Mouse (Mus musculus) ES-E14 (cell line): Measurements from ENCODE around the gene Eci1. TPM values are rescaled to one million over a fixed set of nuclear protein-coding genes. Genes with fewer than 3 reads are reported as not detected.

Experiments used
- DNase-seq: peaks from one replicate; pipeline ENCODE4 v3.0.0-alpha.2; 2013; ENCODE audit warnings: low read depth, low spot score
- H3K27ac ChIP-seq: 2 replicates; pipeline ENCODE4 v1.5.1; 2012; ENCODE audit warnings: low read depth, mild to moderate bottlenecking, low read length, moderate library complexity, mixed read lengths; ENCODE audit not compliant: poor library complexity, insufficient read depth, severe bottlenecking
- H3K36me3 ChIP-seq: 2 replicates; pipeline ENCODE4 v1.6.1; 2012; ENCODE audit warnings: mild to moderate bottlenecking, low read length, moderate library complexity, mixed read lengths; ENCODE audit not compliant: control insufficient read depth, poor library complexity, insufficient read depth, severe bottlenecking
- H3K4me1 ChIP-seq, 2 experiments: fragments of 150-350 bp in 1 of 2; sonication (generic) in 1 of 2; 2 replicates each; pipeline ENCODE4 v1.6.1; 2012; ENCODE audit warnings: low read length in 2 of 2, mild to moderate bottlenecking in 1 of 2, mixed read lengths in 1 of 2; ENCODE audit not compliant: control insufficient read depth in 2 of 2, insufficient read depth in 2 of 2, poor library complexity in 1 of 2
- H3K4me3 ChIP-seq, 2 experiments: fragments of 150-350 bp in 1 of 2; sonication (generic) in 1 of 2; 2 replicates each; pipeline ENCODE4 v1.5.1; 2012; ENCODE audit warnings: low read length in 2 of 2, low read depth in 1 of 2, mild to moderate bottlenecking in 1 of 2, mixed read lengths in 1 of 2; ENCODE audit not compliant: insufficient read depth in 1 of 2, poor library complexity in 1 of 2, severe bottlenecking in 1 of 2
- H3K9ac ChIP-seq: 2 replicates; pipeline ENCODE4 v1.6.1; 2012; ENCODE audit warnings: low read depth, mild to moderate bottlenecking, low read length, mixed read lengths; ENCODE audit not compliant: poor library complexity, insufficient read depth, severe bottlenecking
- H3K9me3 ChIP-seq: fragments of 150-350 bp; sonication (generic); 2 replicates; pipeline ENCODE4 v1.6.1; 2012; ENCODE audit warnings: low read depth, mild to moderate bottlenecking, low read length; ENCODE audit not compliant: control insufficient read depth, insufficient read depth
- CHD2 ChIP-seq: IDR thresholded peaks from 2 replicates; pipeline ENCODE4 v1.6.1; 2014; ENCODE audit warnings: mild to moderate bottlenecking, low read depth, low read length, inconsistent platforms
- HCFC1 ChIP-seq: IDR thresholded peaks from 2 replicates; pipeline ENCODE4 v1.6.1; 2012; ENCODE audit warnings: low read length, inconsistent platforms, borderline replicate concordance; ENCODE audit not compliant: insufficient read depth
- MAFK ChIP-seq: IDR thresholded peaks from 2 replicates; pipeline ENCODE4 v1.6.1; 2014; ENCODE audit warnings: mild to moderate bottlenecking, low read depth, low read length, inconsistent platforms; ENCODE audit not compliant: insufficient read depth
- ZC3H11A ChIP-seq: IDR thresholded peaks from 2 replicates; pipeline ENCODE4 v1.6.1; 2012; ENCODE audit warnings: low read depth, mild to moderate bottlenecking, inconsistent platforms, low read length, borderline replicate concordance
- ZNF384 ChIP-seq: IDR thresholded peaks from 2 replicates; pipeline ENCODE4 v1.6.1; 2012; ENCODE audit warnings: low read depth, low read length, inconsistent platforms
- in situ Hi-C, 2 experiments: fragments of 600-800 bp; cut with MboI; formaldehyde crosslinking; loops; one replicate each; pipeline ENCODE4 v1.15.1; 2025; ENCODE audit warnings: low sequenced_read_pairs in 2 of 2, inconsistent platforms in 1 of 2; ENCODE audit not compliant: unreplicated experiment in 2 of 2
- total RNA-seq: library from RNA; depleted of rRNA; stranded (reverse); fragments of 300-350 nt; gene quantifications from 2 replicates; pipeline ENCODE4 v1.2.3, GENCODE M21; 2012

Gene Eci1
- total RNA-seq, 1 experiment, result 42.9 TPM

GRCm38 (mm10) chr17:24407116-24407803 lies 19.2 kb upstream of the Eci1 start:
- no peaks in the 10 kb centered on the region for H3K4me1 ChIP-seq
- H3K27ac ChIP-seq, result no peak overlapping the region
- no peak overlapping the region for H3K9ac ChIP-seq
- no peak for DNase-seq
- no peak overlapping the region for H3K4me3 ChIP-seq
- TF ChIP-seq ZC3H11A, result no peak
- in situ Hi-C loops, result no loop called here
- H3K36me3 ChIP-seq, result peaks cover 2% of the 10 kb centered on the region; the same call in 1 of the 2 replicates
- no peaks in the 10 kb centered on the region for H3K9me3 ChIP-seq

DNA sequence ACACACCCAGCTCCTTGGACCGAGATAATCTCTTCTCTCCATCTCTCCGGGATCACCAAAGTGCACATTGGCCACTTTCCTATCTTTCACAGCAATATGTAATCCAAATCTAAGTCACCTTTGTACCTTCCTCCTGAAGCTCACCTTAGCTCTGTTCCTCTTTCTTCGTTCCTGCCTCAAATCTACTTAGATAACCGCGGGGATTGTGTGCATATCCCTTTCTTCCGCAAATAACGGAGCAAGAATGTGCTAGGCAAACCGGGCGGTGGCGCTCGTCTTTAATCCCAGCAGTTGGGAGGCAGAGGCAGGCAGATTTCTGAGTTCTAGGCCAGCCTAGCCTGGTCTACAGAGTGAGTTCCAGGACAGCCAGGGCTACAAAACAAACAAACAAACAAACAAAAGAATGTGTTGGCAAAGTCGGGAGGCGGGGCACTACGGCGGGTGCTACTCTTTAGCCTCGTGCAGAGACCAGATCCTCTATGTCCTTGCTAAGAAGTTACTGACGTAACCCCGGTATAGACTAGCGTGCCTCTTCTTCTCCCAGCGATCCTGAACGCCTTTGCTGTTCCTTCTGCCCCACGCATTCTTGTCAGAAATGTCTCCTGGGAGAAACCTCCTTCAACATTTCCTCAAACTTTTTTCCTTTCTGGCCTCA lies 12.8 kb upstream of the Eci1 start:
- in situ Hi-C loops, result no loop called here
- TF ChIP-seq CHD2 (no peak), MAFK (no peak), HCFC1 (no peak), ZC3H11A (no peak), ZNF384 (no peak)
- Histone ChIP-seq H3K4me3 (peak overlapping the region; percentile 65 to 94), H3K27ac (no peak overlapping the region; the same call in 1 of the 2 replicates), H3K9ac (peak overlapping the region; percentile 57), H3K4me1 (peaks cover 2 to 3% of the 10 kb centered on the region in 2 experiments; a peak in 2 of 4 replicates), H3K9me3 (no peaks in the 10 kb centered on the region), H3K36me3 (peaks cover 15% of the 10 kb centered on the region)
- DNase-seq, result no peak

DNA sequence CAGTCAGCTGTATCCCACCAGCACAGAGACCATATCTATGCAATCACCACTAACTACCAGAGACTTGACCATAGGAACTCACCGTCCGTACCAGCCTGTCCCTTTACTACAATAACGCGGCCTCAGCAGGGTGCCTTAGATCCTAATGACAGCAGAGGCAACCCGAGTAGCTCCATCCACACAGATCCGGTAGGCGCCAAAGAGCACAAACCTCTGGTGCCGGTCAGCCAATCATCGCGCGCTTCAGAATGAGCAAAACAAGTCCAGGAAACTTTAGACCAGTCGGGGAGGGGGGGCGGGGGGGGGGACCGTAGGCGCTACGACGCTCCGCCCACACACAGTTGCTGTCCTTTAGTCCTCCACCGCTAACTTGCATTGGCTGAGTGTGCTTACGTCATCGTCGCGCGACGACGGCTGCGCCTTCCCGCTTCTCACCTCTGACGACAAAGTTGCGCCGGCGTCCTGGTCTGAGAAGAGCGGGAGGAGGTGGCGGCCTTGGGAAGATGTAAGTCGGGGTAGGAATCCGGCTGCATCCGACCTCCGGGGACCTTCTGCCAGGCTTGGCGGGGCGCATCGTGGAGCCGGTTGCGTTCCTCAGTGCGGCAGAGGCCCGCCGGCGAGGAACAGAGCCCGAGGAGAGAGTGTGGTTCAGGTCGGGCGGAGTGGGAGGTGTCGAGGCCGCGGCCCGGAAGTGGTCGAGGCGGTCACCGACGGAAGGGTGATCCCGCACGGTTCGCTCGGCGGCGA lies 12.0 kb upstream of the Eci1 start, which contains the start of gene Rnps1:
Gene Rnps1 (plus strand): TSS at position 336 of the 747 bp plus-strand sequence.
- in situ Hi-C loops, result no loop called here
- H3K4me3 ChIP-seq, result peak within 1 kb of the TSS; percentile 94 to 95
- peak within 1 kb of the TSS; percentile 98 for H3K9ac ChIP-seq
- peak; percentile 72; the same call in 1 of the 2 replicates for TF ChIP-seq HCFC1
- TF ChIP-seq ZNF384, result no peak
- peak within 1 kb of the TSS; percentile 91 for H3K27ac ChIP-seq
- H3K9me3 ChIP-seq, result no peaks in the 10 kb centered on the region
- DNase-seq, result peak; percentile 99
- peaks cover 2 to 3% of the 10 kb centered on the region in 2 experiments; a peak in 2 of 4 replicates for H3K4me1 ChIP-seq
- H3K36me3 ChIP-seq, result peaks cover 20% of the 10 kb centered on the region

GRCm38 (mm10) chr17:24415011-24415410 lies 11.4 kb upstream of the Eci1 start:
- H3K36me3 ChIP-seq, result peaks cover 23% of the 10 kb centered on the region
- H3K9me3 ChIP-seq, result no peaks in the 10 kb centered on the region
- H3K27ac ChIP-seq, result peak overlapping the region; percentile 91; the same call in 1 of the 2 replicates
- H3K4me1 ChIP-seq, result peaks cover 2 to 3% of the 10 kb centered on the region in 2 experiments; a peak in 2 of 4 replicates
- peak overlapping the region; percentile 98 for H3K9ac ChIP-seq
- TF ChIP-seq ZNF384 (no peak), CHD2 (no peak), MAFK (no peak), HCFC1 (no peak), ZC3H11A (no peak)
- H3K4me3 ChIP-seq, result peak overlapping the region; percentile 89 to 95
- no peak for DNase-seq
- in situ Hi-C loops, result no loop called here
